Mouse (Mus musculus) forebrain, embryonic 16.5 days (tissue): Measurements from ENCODE around the gene Ccl27b. TPM values are rescaled to one million over a fixed set of nuclear protein-coding genes. Genes with fewer than 3 reads are reported as not detected.

Source experiments
- polyA plus RNA-seq: library from polyadenylated mRNA; unstranded; fragments of >200 nt; fragmentation: Nextera tagmentation; extraction: Ambion mirVana; gene quantifications from 2 replicates; pipeline ENCODE4 v1.2.1, GENCODE M21; 2015

The Ccl27b gene
- polyA plus RNA-seq, 1 experiment from 2014 or later, result not detected

Other genes starting within 250 kb of the Ccl27b start
- gene Gm21586, start 215.9 kb upstream of the Ccl27b start, polyA plus RNA-seq, result not detected in 2 replicates
- gene Gm2163, start 188.5 kb upstream of the Ccl27b start, polyA plus RNA-seq, result 0.13 and 0.14 TPM in 2 replicates
- not detected in 2 replicates for gene Fam205a2, start 127.1 kb upstream of the Ccl27b start, polyA plus RNA-seq
- not detected in 2 replicates for gene Gm10591, start 43.1 kb upstream of the Ccl27b start, polyA plus RNA-seq
- not detected in 2 replicates for gene Gm2564, start 25.5 kb upstream of the Ccl27b start, polyA plus RNA-seq
- not detected in 2 replicates for gene Il11ra2, start 6.6 kb downstream of the Ccl27b start, polyA plus RNA-seq
- gene 4930578G10Rik, start 80.3 kb downstream of the Ccl27b start, polyA plus RNA-seq, result 0.86 TPM in 1 of 2 replicates, not detected in the other
- not detected in 2 replicates for gene Ccl19, start 101.3 kb downstream of the Ccl27b start, polyA plus RNA-seq
- gene Ccl21a, start 118.7 kb downstream of the Ccl27b start, polyA plus RNA-seq, result 0.58 and 0.62 TPM in 2 replicates
- 0.15 TPM in 1 of 2 replicates, not detected in the other for gene Fam205a1, start 198.6 kb downstream of the Ccl27b start, polyA plus RNA-seq
- gene Gm12394, start 201.5 kb downstream of the Ccl27b start, polyA plus RNA-seq, result 0.24 and 0.49 TPM in 2 replicates
- 1.4 and 1.6 TPM in 2 replicates for gene Fam205c, start 219.0 kb downstream of the Ccl27b start, polyA plus RNA-seq